Mouse (Mus musculus) left cerebral cortex, adult 6 months (tissue): ENCODE results near the gene Rph3al. TPM values are rescaled to one million over a fixed set of nuclear protein-coding genes. Genes with fewer than 3 reads are reported as not detected.

Experiments used
- long read RNA-seq, 2 experiments: library from polyadenylated mRNA; unstranded; transcript quantifications; one replicate each; pipeline ENCODE4 v2.0.0; 2019 to 2020
- polyA plus RNA-seq: library from polyadenylated mRNA; unstranded; fragments of <200 nt; fragmentation: Nextera tagmentation; gene quantifications from 2 replicates; pipeline ENCODE4 v1.2.3, GENCODE M21; 2021

Rph3al gene
- 0.32 and 0.99 TPM in 2 replicates for polyA plus RNA-seq
- long read RNA-seq, experiment 1, partial matches to known transcripts: 0 of 1 reads
- long read RNA-seq, experiment 1, other reads (novel, unspliced or antisense): 1 of 1 reads
- long read RNA-seq, experiment 2: 0 reads

GRCm38 (mm10) chr11:75938379-75938906 is at the start of gene Rph3al:
Rph3al (minus strand) TSS chr11:75938429.

DNA sequence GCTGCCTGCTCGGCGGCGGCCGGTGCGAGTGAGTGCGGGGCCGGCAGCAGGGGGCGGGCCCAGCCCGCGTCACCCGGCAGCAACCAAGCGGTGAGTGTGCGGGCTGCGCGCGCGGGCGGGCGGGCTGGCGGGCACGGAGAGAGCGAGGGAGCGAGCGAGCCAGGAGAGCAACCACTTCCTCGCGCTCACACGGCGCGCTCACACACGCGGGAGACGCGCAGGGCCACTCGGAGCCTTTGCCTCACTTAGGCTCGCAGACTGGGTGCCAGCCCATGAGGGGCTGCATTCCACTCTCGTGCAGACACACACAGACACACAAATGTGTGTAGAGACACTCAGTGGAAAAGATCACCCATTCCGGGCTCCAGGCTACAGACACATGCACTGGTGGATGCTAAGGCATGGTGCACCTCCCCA is 142.2 kb downstream of the Rph3al start, which contains the start of gene Doc2b:
TSS of gene Doc2b (minus strand) at position 21 of the 417 bp plus-strand sequence.

Other genes with a start within 250 kb of the Rph3al start
- 792 and 815 TPM in 2 replicates for gene Ywhae, start 205.6 kb downstream of the Rph3al start, polyA plus RNA-seq
- gene Doc2b, start 142.4 kb downstream of the Rph3al start, polyA plus RNA-seq: 1.5 and 1.9 TPM in 2 replicates
- gene 1700016K19Rik, start 61.5 kb upstream of the Rph3al start, polyA plus RNA-seq: 5.0 and 5.5 TPM in 2 replicates
- gene Rflnb, start 89.4 kb upstream of the Rph3al start, polyA plus RNA-seq: 3.9 and 6.7 TPM in 2 replicates
- 52.9 and 56.8 TPM in 2 replicates for gene Vps53, start 241.2 kb upstream of the Rph3al start, polyA plus RNA-seq
- 12.6 and 15.7 TPM in 2 replicates for gene Fam57a, start 241.2 kb upstream of the Rph3al start, polyA plus RNA-seq